Mouse (Mus musculus) olfactory bulb, adult 2 months (tissue): ENCODE data around the gene Tet1.

Experiments
- CTCF ChIP-seq: fragments of 200-500 bp; IDR thresholded peaks from 2 replicates; pipeline ENCODE4 v1.5.1; 2012; ENCODE audit warnings: low read depth, mild to moderate bottlenecking, low read length, moderate library complexity; ENCODE audit not compliant: insufficient read depth
- POLR2A ChIP-seq: fragments of 200-500 bp; IDR thresholded peaks from 2 replicates; pipeline ENCODE4 v1.6.1; 2012; ENCODE audit warnings: mild to moderate bottlenecking, low read depth, low read length, moderate library complexity; ENCODE audit not compliant: insufficient read depth

DNA sequence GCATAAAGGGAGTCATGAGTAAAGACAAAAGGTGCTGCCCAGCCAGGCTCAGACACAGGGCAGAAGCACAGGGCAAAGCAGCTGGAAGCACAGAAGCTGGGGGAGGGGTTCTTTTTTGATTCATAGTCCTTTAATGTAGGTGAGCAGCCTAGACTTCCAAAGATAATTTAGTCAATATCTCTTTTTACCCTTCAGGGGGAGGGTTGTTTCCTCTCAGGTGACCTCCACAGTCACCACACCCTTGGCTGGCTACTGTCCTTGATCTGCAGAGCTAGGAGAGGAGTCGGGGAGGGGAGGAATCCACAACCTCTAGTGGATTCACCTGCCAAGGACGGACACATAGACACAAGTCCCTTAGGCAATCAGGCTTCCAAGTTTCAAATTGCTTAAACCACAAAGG, 10.7 kb downstream of the Tet1 start:
- TF ChIP-seq CTCF (no peak), POLR2A (no peak)
